Mouse (Mus musculus) pancreas, adult 10 weeks (tissue): ENCODE results near the gene Hnmt. TPM values are rescaled to one million over a fixed set of nuclear protein-coding genes. Genes with fewer than 3 reads are reported as not detected.

ENCODE experiments used
- polyA plus RNA-seq: library from polyadenylated mRNA; stranded (reverse); fragments of 350-450 nt; fragmentation: Illumina TruSeq; extraction: RNeasy Lipid Tissue Mini Kit (QIAGEN cat#74804); gene quantifications from one replicate; pipeline ENCODE4 v1.2.3, GENCODE M21; 2015; ENCODE audit warnings: low read depth, low replicate concordance; ENCODE audit not compliant: insufficient read depth

Gene Hnmt
- polyA plus RNA-seq = 1.9 TPM

DNA sequence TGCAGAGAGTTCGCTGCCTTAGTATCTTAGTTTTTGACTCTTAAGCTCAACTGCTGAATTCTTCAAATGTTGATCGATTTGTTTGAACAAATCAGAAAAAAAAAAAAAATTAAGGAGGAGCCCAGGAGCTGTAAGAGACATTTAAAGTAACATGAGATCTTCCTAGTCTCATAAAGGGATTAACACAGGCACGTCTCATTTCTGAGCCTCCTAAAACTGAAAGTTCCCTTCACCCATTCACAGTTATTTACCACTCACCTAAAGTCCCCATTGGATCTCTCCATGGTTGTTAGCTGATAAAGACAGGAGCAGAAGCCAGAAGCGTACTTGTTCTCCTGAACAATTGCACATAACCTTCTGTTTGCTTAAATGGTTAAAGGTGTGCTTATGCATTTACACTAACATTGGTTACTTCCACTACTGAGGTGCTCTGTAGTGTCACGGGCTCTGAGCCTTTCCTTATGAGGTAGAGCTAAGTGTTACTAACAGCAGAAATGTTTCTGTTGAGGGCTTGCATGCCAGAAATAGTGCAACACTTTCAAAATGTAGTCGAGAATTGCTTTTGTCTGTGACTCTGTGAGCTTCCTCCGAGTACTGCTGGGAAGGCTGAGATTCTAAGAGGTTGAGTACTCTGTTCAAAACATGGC is at the start of gene Hnmt:
TSS of gene Hnmt (minus strand) at position 51 of the 647 bp plus-strand sequence.

DNA sequence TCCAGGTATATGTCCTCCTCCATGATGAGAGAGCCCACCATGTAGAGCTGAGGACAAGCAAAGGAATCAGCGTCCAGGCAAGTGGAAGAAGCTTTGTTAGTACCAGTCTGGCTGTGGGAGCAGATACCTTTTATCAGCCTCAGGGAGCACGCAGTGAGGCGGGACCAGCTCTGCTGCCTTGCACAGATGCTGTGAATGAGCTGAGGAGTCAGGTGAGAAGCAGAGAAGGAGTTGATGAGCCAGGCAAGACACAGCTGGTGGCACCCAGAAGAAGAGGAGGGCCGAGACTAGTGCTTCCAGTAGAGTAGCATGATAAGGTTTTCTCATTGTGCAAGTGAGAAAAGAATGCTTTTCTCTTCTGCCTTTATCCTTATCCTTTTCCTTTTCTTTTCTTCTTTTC is 47.3 kb upstream of the Hnmt start, which contains the start of gene Tbpl2:
TSS of gene Tbpl2 (minus strand) at position 101 of the 400 bp plus-strand sequence.

Other genes starting within 250 kb of the Hnmt start
- gene Tbpl2, start 47.2 kb upstream of the Hnmt start, polyA plus RNA-seq = not detected
- not detected for gene Il1f8, start 103.8 kb upstream of the Hnmt start, polyA plus RNA-seq
- gene Il1f9, start 137.1 kb upstream of the Hnmt start, polyA plus RNA-seq = not detected
- gene Il1f6, start 166.0 kb upstream of the Hnmt start, polyA plus RNA-seq = not detected
- not detected for gene Il1f5, start 227.6 kb upstream of the Hnmt start, polyA plus RNA-seq
- gene Il1f10, start 241.8 kb upstream of the Hnmt start, polyA plus RNA-seq = not detected